Mouse (Mus musculus) brain, embryonic 14.5 days (tissue): Measurements from ENCODE around the gene Gm597.

Experiments used
- CTCF ChIP-seq: fragments of 200-500 bp; IDR thresholded peaks from 2 replicates; pipeline ENCODE4 v1.5.1; 2012; ENCODE audit warnings: inconsistent platforms, mild to moderate bottlenecking, moderate library complexity, borderline replicate concordance; ENCODE audit not compliant: insufficient read depth, insufficient read length; ENCODE audit errors: extremely low read depth
- POLR2A ChIP-seq: fragments of 200-500 bp; IDR thresholded peaks from 2 replicates; pipeline ENCODE4 v1.6.1; 2012; ENCODE audit warnings: mild to moderate bottlenecking, inconsistent platforms, borderline replicate concordance; ENCODE audit not compliant: poor library complexity, insufficient read depth, insufficient read length, severe bottlenecking; ENCODE audit errors: extremely low read depth

DNA sequence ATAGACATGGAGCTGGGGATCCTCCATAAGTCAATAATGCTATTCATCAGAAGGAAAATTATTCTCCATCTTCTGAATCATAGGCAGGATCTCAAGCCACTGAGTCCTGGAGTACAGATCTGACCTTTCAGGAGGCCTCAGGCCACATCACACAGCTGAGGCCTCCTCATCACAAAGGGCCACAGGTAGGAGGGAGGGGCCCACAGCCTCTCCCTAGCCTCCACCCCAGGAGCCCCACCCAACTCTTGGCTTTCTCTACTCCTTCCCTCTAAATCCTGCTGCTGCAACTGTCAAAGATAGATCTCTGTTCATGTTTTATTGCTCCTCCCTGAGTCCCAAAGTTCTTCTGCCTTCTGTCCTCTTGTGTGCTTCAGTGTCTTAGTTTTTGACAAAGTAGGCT is at the start of gene Gm597:
- TF ChIP-seq CTCF (no peak), POLR2A (no peak)
